Mouse (Mus musculus) gastrocnemius, postnatal 36 days (tissue): ENCODE measurements around the gene Htr3a. TPM values are rescaled to one million over a fixed set of nuclear protein-coding genes. Genes with fewer than 3 reads are reported as not detected.

Experiments used
- DNase-seq, 2 experiments: peaks; one replicate each; pipeline ENCODE4 v3.0.0; 2022
- intact Hi-C: fragments of 180-260 bp; cut with DNase I; formaldehyde crosslinking; loops from one replicate; pipeline ENCODE4 v1.15.1; 2025
- total RNA-seq, 2 experiments: library from RNA; stranded (reverse); gene quantifications; 2 replicates each; pipeline ENCODE4 v1.2.3; 2021

The Htr3a gene
- total RNA-seq, 2 experiments from 2014 or later, result not detected

DNA sequence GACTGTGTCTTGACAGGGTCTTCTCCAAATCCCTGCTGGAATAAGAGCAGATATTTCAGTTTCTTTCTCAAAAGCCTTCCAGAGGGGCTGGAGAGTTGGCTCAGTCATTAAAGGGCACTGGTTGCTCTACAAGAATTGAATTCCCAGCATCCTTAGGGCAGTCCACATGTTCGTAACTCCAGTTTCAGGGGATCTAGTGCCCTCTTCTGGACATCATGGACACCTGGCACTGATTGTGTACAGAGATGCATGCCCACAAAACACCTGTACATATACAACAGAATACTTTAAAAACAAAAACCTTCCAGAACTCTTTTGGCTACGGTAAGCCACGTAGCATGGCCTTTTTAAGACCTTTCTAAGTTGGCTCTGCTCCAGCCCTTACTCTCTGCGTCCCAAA lies 54.7 kb downstream of the Htr3a start:
- intact Hi-C loops, result no loop called here
- no peak for DNase-seq

DNA sequence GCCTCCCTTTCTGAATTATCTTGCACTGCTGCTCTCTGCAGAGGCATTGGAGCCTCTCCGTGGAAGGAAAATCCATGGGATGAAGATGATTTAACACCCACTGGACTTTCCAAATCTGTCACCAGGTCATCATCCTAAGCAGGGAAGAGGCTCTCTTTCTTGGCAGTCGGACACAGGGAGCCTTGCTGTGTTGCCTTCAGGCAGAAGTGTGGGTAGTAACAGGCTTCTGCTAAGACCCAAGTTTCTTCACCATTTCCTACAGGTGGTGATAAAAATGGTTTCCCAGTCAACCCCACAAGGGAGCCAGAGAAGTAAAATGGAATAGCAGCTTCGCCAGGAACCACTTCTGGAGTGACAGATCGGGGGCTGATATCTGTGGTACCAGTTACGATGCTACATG lies 61.4 kb downstream of the Htr3a start:
- intact Hi-C loops, result no loop called here
- DNase-seq, result no peak

Other genes starting within 250 kb of the Htr3a start
- gene Zbtb16, start 74.9 kb downstream of the Htr3a start, total RNA-seq, result 100 to 1,000 TPM; 129 to 168 TPM
- gene Htr3b, start 53.9 kb upstream of the Htr3a start, total RNA-seq, result not detected
- gene Usp28, start 74.3 kb upstream of the Htr3a start, total RNA-seq, result 10 to 100 TPM; 68.2 to 77.8 TPM
- gene Zw10, start 144.5 kb upstream of the Htr3a start, total RNA-seq, result 1 to 10 TPM; 7.4 to 8.4 TPM
- gene Tmprss5, start 170.2 kb upstream of the Htr3a start, total RNA-seq, result under 1 TPM in 1 of 2 experiments, not detected in 1; 0.42 TPM